Mouse (Mus musculus) kidney, postnatal 10 days (tissue): ENCODE measurements at regions not wholly inside any gene's neighbourhood (a gene's known extent, or its start where the extent isn't known, plus 50 kb on each side); places are given as distances from the start of the nearest gene placed in this dataset.

ENCODE experiments used
- DNase-seq: peaks from one replicate; pipeline ENCODE4 v3.0.0; 2021; ENCODE audit warnings: mixed read lengths

DNA sequence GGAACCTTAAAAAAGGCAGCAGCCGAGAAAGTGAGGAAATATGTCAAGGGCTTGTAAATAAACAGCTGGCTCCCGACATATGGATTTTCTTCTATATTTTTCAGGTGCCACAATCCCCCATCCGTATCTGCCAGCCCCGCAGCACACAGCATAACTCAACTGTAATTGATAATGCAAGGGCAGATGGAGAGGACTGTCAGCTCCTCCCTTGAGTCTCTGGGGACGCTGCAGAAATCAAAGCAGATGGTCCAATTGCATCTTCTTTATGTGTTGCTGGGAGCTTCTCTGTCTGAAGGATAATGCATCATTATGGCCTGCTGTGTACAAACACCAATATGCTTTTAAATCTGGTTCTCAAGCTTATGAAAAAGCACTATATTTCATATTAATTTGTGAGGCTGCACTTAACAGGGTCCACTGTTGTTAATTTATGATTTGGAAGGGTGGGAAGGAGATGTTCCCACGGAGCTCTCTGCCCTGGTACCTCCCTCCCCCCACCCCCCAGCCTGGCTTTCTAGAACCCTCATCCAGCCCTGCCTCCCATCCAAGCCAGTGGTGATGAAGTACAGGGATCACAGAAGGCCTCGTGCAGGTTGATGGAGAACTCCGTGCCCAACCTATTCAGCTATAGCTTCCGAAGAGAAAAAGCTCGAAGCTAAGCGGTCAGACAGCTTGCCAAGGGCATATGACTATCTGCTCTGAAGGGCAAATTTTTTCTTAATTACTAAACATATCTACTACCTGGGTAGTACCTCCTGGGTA lies 603.7 kb downstream of the Tox3 start:
- DNase-seq, result no peak

- DNase-seq, result no peak
Observed at GRCm38 (mm10) chr8:89738657-89739056, 609.5 kb downstream of the Tox3 start.

DNA sequence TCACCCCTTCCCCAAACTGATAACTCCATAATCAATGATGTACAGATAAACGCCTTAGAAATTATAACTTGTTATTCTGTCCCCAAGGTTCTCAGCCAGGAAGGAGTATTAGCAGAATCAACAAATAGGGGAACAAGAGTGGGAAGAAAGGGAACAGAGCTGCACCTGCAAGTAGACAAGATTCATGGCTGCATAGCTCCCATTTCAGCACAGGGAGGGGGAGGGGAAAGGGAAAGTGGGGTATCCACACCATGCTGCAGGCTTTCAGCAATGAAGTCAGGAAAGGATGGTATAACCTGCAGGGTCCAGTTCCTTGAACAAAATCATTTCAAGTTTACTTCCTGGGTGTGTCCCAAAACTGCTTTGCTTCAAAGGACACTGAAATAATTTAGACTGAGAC lies 610.5 kb downstream of the Tox3 start:
- DNase-seq, result no peak

- DNase-seq, result no peak
Observed at GRCm38 (mm10) chr8:89727252-89727651, 620.9 kb downstream of the Tox3 start.

DNA sequence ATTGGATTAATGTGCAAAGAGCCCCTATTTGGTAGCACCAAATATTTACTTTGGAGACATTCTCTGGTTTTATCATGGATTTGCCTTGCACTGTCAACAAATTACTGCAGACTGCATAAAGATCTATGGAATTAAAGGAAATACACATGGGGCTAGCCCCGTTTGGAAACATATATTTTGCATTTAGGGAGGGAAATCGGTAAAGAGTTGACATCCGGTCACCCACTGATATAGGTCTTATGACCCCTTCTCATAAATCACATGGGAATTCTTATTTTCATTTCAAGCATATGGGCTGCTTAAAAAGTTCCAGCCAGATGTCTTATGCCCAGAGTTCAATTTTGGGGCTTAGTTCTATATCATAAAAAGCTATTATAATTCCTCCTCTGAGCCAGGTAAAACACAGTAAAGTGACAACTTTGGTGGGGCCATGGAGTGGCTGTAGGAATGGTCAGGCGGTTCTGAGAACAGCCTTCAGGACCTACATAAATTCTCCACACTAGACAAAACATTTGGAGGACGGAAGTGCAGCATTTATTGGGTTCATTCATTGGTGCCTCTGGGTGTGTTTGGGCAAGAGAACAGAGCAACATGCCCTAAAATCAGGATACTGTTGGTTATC lies 626.3 kb downstream of the Tox3 start:
- DNase-seq, result no peak

- DNase-seq, result no peak
Observed at GRCm38 (mm10) chr8:89713880-89714279, 634.3 kb downstream of the Tox3 start.

DNA sequence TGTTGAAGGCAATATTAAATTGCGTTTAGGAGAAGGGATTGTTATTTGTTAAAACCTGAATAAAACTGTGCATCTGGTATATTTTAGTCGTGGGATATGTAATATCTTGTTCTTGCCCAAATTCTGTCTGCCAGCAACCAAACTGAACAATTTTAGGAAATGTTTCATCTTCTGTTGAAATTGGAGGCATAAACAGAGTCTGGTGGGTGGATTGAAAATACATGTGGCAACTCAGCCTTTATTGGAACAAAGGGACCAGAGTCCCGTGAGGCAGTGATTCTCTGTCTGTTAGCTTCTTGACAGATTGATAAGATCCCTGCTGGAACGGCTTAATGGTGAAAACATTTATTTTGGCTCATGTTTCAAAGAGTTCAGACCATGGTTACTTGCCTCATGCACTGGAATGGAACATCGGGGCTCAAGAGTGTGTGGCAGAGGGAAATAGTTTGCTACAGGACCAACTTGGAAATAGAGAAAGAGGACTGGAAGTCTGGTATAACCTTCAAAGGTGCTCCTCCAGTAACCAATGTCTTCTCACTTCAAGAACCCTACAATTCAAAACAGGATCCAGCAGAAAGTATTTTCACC lies 640.7 kb downstream of the Tox3 start:
- no peak for DNase-seq

GRCm38 (mm10) chr8:89685696-89686095 lies 641.7 kb upstream of the Sall1 start:
- no peak for DNase-seq

- no peak for DNase-seq
Observed at GRCm38 (mm10) chr8:89680937-89681336, 637.0 kb upstream of the Sall1 start.

DNA sequence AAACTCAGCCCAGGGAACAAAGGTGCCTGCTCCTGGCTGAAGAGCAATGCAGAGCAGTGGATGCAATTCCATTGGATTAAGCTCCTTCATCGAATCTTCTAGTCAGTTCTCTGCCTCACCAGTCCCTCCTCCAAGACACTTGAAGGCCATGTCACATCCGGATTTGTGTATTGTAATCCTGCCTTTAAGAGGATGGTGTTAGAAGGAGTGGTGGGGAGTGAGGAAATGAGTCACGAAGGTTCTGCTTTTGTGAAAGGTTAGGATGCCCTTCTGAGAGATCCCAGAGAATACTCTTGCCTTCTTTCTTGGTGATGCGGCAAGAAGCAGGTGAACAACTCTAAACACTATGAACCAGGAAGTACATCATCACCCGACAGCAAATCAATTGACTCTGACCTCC lies 636.4 kb upstream of the Sall1 start:
- DNase-seq, result no peak

DNA sequence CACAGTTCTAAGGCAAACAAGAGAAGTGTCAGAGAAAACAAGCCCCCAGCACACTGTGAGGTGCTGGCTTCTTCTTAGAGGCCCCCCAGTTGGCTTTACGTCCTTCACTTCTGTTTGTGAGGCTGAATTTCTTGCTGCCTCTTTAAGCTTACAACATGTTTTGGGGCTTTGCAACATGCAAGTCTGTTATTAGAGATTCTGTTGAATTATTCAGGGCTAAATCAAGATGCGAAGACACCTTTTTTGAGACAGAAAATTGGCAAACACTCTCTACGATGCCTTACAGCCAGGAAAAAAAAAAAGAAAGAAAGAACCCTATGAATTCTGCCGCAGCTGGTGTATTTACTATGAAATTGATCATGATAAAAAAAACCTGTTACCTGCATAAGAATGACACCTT lies 635.6 kb upstream of the Sall1 start:
- no peak for DNase-seq

DNA sequence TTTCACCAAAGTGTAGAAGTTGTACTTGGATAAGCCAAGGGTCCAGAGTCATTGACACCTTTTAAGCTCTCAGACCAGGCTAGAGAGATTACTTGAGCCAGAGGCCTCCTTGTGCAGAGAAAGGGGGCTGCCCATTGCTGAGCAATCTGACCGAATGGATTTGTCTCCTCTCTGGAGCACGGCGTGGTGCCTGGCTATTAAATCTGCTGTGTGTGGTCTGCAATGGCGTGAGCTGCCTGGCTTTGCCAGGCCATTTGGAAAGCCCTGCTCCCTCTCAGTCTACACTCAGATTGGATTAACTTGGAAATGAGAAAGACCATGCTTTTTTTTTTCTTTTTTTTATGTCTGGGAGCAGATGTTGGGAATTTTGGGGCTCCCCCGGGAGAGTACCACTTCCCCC lies 633.3 kb upstream of the Sall1 start:
- no peak for DNase-seq

- no peak for DNase-seq
Observed at GRCm38 (mm10) chr8:89673911-89674310, 629.9 kb upstream of the Sall1 start.

DNA sequence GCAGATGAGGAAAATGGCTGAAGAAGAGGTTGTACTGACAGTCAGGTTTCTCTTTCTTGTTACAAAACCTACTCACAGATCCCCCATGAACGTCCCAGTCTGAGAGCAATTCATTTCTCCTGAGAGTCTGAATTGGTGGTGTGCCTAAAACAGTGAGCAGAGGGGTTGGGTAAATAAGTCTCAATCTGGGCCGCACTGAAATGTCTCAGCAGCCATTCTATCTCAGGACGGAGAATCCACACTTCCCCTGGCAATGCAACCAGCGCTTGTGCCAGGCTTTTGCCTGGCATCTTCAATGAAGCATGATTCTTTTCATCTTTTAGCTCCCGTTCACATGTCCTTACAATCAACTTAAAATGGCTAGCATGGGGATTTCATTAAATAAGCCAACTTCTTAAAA lies 628.7 kb upstream of the Sall1 start:
- DNase-seq, result no peak

DNA sequence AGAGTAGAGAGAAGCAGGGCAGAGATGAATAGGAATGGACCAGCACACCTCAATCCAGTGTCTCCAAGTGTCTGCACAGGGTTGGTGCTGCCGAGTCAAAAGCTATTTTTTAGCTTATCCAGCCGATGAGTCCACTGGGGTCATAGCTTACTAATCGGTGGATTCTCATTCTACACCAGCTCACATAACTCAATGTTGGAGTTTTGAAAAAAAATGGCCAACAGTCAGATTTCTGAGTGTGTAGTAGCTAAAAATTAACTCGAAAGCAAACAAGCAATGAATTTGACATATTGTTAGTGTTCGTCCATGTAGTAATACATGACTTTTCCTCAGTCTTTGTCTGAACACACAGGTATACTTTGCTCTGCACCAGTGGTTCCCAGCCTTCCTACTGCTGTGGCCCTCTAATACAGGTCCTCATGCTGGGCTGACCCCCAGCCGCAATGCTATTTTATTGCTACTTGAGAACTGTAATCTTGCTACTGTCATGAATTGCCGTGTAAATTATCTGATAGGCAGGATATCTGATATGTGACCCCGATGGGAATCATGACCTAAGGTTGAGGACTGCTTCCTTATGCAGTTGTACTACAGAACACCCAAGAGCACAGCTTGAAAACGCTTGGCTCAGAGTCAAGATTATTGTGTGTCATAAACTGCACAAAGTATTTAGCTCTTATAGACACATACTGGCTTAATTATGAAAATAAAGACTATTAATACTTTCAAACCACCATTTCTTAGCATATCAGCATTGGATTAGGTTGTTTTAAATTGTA lies 621.1 kb upstream of the Sall1 start:
- DNase-seq, result no peak

- DNase-seq, result peak; percentile 27
Observed at GRCm38 (mm10) chr8:89663859-89664258, 619.9 kb upstream of the Sall1 start.

DNA sequence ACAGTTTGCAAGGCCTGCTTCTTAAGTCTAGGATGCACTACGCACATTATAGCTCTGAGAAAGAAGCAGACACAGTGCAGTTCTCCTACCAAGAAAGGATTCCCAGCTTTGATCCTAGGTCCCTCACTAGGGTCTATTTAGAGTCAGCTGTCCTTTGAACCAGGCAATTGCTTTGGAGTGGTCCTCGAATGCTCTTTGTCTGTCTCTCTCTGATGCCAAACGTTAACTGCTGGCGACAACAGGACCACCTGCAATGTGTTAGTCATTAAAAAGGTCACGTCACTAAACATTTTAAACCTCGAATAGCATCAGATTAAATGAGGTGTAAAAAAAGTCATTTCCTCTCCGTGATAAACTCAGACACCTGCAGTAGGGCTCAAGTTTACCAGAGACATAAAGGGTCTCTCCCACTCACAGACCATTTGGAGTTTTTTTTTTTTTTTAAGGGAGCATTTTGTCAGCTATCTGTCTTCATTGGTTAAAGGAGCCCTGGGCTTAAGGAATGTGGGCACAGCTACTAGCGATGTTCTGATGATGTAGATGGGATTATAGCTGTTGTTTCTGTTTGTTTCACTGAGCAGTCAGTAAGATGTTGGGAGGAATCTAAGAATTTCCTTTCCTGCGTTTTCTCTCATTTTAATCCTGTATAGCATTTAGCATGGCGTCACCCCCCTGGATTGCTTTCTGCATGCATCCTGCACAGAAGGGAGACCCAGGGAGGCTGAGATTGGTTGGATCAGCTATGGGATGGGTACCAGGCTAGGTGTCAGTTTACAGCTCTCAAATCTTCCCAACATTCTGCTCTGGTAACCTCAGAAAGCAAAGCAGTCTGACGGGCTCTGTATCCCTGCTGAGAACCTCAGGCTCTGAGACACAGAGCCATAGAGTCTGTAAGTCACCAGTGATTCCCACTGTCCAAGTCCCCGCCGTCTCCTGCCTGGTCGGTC lies 615.3 kb upstream of the Sall1 start:
- DNase-seq, result no peak

DNA sequence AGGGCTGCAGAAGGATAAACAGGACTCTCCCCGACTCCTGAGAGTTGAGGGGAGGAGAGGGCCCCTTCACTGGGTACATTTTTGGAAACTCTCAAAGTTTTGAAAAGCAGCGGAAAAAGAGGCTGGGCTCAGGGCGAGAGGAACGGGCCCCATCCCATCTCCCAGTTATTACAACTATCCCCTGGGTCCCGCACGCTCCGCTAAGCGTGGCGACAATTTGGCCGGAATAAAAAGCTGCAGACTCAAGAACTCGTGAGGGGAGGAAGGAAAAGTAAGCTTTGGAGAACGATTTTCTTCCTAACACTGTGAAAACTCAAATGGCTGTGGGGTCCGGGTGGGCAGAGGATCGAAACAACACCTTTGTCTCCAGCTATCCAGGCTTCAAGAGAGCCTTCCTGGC lies 611.4 kb upstream of the Sall1 start:
- no peak for DNase-seq

DNA sequence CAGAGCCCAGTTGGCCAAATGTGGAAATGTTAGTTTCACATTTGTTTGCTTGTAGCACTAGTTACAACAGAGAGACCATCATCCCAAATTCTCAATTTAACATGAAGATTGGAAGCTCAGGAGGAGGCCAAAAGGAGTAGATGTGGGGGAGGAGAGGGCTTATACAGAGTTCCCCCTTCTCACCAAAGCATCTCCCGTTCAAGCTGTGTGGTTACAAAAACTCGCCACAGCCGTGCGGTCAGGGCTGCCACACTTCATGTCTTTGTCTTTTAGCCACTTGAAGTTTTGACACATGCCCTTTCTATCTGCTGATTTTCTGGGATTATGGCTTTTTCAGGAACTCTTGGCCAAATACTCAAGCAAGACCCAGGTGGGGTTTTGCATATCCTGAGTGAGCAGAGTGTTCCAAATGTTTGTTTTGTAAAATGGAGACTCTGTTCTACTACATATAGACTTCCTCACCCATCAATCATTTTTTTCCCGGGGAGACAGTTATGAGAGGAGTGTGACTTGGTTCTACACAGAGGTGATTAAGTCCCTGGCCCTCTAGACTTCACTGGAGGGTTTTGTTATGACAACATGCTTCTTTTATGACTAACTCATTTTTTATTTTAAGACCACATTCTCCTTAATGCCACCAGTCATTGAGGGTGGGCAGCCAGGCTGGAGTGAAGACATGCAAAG lies 605.4 kb upstream of the Sall1 start:
- no peak for DNase-seq

DNA sequence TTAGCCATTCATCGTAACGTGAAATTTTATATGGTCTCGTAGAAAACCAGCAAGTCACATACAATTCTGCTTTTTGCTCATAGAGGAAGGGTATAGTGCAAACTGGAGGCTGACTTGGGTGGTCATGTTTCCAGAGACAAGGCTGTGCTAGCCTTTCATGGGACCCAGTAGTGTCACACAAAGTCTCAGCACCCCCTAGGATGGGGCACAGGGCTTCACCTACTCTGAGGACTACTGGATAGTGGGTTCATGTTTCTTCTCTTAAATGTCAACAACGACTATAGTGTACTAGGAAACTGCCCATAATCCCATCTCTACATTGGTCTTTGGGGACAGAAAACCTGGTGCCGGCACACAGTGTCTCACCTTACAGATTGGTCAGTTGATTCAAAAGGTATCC lies 603.0 kb upstream of the Sall1 start:
- no peak for DNase-seq

DNA sequence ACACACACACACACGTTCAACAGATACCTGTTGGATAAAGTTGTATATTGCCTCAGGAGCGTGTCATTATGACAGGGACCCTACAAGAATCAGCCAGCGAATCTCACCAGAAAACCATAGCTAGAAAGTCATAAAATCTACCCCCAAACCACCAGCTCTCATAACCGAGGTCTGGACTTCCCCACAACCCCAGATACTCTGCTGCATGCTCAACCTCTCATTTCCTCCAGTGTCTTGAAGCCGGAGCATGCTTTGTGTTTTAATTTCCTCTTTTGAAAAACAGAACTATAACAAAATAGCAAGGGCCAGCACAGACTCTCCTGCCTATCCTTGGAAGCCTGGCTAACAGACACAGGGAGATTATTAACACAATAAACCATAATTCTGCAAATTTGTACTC lies 597.4 kb upstream of the Sall1 start:
- no peak for DNase-seq

- no peak for DNase-seq
Observed at GRCm38 (mm10) chr8:89634864-89635263, 590.9 kb upstream of the Sall1 start.
